Mouse (Mus musculus) intestine, embryonic 14.5 days (tissue): ENCODE data around the gene Rufy3. TPM values are rescaled to one million over a fixed set of nuclear protein-coding genes. Genes with fewer than 3 reads are reported as not detected.

ENCODE experiments used
- ATAC-seq: fragments of 200-750 bp; cut with Nextera tagmentation; replicated peaks from 2 replicates; pipeline ENCODE4 v1.8.0; 2017; ENCODE audit warnings: low read depth, moderate number of reproducible peaks, moderate TSS enrichment, moderate library complexity; ENCODE audit not compliant: low FRiP score, low TSS enrichment
- DNase-seq: peaks from one replicate; pipeline ENCODE4 v3.0.0-alpha.2; 2018; ENCODE audit warnings: low spot score
- H3K27ac ChIP-seq: fragments of 300-500 bp; sonication (generic); 2 replicates; pipeline ENCODE4 v1.5.1; 2014; ENCODE audit warnings: low read depth, mild to moderate bottlenecking, control low read depth
- H3K27me3 ChIP-seq: fragments of 300-500 bp; sonication (generic); replicated peaks from 2 replicates; pipeline ENCODE4 v1.6.1; 2014; ENCODE audit warnings: low read length, control low read depth; ENCODE audit not compliant: control insufficient read depth, insufficient read depth
- H3K36me3 ChIP-seq: fragments of 300-500 bp; sonication (generic); 2 replicates; pipeline ENCODE4 v1.6.1; 2014; ENCODE audit warnings: low read length, control low read depth; ENCODE audit not compliant: control insufficient read depth, insufficient read depth
- H3K4me1 ChIP-seq: fragments of 300-500 bp; sonication (generic); replicated peaks from 2 replicates; pipeline ENCODE4 v1.6.1; 2014; ENCODE audit warnings: low read length, control low read depth, mixed read lengths; ENCODE audit not compliant: control insufficient read depth, insufficient read depth
- H3K4me2 ChIP-seq: fragments of 300-500 bp; sonication (generic); 2 replicates; pipeline ENCODE4 v1.6.1; 2014; ENCODE audit warnings: low read length
- H3K4me3 ChIP-seq: fragments of 300-500 bp; sonication (generic); 2 replicates; pipeline ENCODE4 v1.5.1; 2014; ENCODE audit warnings: low read depth, low read length, control low read depth, mixed read lengths
- H3K9ac ChIP-seq: fragments of 300-500 bp; sonication (generic); 2 replicates; pipeline ENCODE4 v1.6.1; 2014; ENCODE audit warnings: mild to moderate bottlenecking, low read length
- H3K9me3 ChIP-seq: fragments of 300-500 bp; sonication (generic); 2 replicates; pipeline ENCODE4 v1.6.1; 2016; ENCODE audit warnings: low read length, control low read depth; ENCODE audit not compliant: control insufficient read depth
- WGBS: fragments of 180-500 bp; shearing (Covaris S2); extraction: QIAGEN DNeasy Blood & Tissue Kit; methylation state at CpG from one replicate; pipeline ENCODE4 v1.1.7; 2014; 5-methylcytosine and 5-hydroxymethylcytosine counted together
- polyA plus RNA-seq: library from polyadenylated mRNA; unstranded; fragments of >200 nt; fragmentation: Nextera tagmentation; extraction: Ambion mirVana; gene quantifications from 2 replicates; pipeline ENCODE4 v1.2.1, GENCODE M21; 2014

Rufy3 gene
- polyA plus RNA-seq, 1 experiment from 2014 or later, result 23.4 TPM

DNA sequence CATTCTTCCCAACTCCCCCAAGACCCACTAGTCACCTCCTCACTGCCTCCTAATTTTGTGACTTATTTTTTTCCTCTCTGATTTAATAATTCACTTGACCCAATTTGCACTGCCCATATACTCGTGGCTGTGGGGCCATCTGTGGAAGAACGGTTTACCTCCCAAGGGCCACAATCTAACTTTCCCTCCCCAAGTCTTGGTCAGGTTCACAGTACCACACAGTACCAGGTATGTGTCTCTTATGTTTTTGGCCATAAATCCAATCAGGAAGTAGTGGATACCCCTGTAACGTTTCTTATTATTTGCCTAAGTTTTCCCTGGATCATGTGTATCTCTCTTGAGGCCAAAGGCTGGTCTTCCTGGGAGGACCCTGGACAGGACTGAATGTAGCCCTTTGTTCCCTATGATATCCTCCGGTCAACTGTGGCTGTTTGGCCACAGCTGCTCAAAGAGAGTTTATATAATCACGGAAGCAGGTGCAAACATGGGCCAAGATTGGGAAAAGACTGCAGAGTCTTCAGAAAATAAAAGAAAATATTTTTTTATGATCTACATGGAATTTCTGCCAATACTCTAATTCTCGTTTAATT, 126.8 kb downstream of the Rufy3 start:
- ATAC-seq, result no peak
- 58% methylated on average over 6 of the region's 6 CpGs for whole genome bisulfite sequencing
- no peaks in the 10 kb centered on the region for H3K27me3 ChIP-seq

DNA sequence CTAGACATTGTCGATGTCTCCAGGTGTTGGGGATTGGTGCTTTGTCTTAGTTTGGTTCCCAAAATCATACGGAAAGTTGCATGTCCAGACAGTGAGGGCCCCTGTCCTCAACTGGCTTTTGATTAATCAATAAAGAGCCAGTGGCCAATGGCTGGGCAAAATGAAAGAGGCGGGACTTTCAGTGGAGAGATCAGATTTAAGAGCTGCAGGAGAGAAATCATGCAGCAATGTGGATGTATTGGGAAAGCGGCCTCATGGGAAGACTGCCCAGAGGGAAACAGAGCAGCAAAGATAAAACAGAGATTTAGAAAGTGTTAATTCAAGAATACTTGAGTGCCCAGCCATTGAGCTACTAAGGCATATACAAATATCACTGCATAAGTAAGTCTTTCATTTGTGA, 127.7 kb downstream of the Rufy3 start:
- no peaks in the 10 kb centered on the region for H3K27me3 ChIP-seq
- no peak overlapping the region for H3K9ac ChIP-seq
- 0 out of 2 replicates have a peak, but pooled peaks cover 6% of the 10 kb centered on the region for H3K4me1 ChIP-seq
- ATAC-seq (no peak), DNase-seq (no peak)
- WGBS, result 93% methylated on average over 4 of the region's 4 CpGs
- H3K4me3 ChIP-seq, result no peak overlapping the region
- H3K36me3 ChIP-seq, result no peaks in the 10 kb centered on the region
- no peak overlapping the region for H3K4me2 ChIP-seq
- H3K27ac ChIP-seq, result no peak overlapping the region
- no peaks in the 10 kb centered on the region for H3K9me3 ChIP-seq

More for the DNA sequence above, 126.8 kb downstream of the Rufy3 start:
- Histone ChIP-seq H3K4me2 (no peak overlapping the region), H3K9ac (no peak overlapping the region), H3K9me3 (no peaks in the 10 kb centered on the region), H3K4me3 (no peak overlapping the region), H3K36me3 (no peaks in the 10 kb centered on the region), H3K27ac (no peak overlapping the region), H3K4me1 (0 out of 2 replicates have a peak, but pooled peaks cover 6% of the 10 kb centered on the region)
- no peak for DNase-seq

DNA sequence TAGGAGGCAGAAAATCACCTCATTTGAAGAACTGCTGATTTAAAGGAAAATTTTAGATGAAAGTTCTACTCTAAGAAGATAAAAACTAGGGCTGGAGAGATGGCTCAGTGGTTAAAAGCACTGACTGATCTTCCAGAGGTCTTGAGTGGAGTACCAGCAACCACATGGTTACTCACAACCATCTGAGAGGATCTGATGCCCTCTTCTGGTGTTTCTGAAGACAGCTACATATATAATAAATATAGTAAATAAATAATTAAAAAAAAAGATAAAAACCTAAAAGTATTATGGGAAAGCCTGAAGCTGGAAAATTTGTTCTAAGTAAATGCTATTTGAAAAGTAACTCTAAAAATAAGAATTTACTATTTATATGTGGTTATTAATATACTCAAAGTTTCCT, 128.2 kb downstream of the Rufy3 start:
- Histone ChIP-seq H3K36me3 (no peaks in the 10 kb centered on the region), H3K4me2 (no peak overlapping the region), H3K9me3 (no peaks in the 10 kb centered on the region), H3K27ac (no peak overlapping the region), H3K4me1 (0 out of 2 replicates have a peak, but pooled peaks cover 6% of the 10 kb centered on the region), H3K9ac (no peak overlapping the region), H3K27me3 (no peaks in the 10 kb centered on the region), H3K4me3 (no peak overlapping the region)
- no peak for ATAC-seq
- DNase-seq, result no peak

DNA sequence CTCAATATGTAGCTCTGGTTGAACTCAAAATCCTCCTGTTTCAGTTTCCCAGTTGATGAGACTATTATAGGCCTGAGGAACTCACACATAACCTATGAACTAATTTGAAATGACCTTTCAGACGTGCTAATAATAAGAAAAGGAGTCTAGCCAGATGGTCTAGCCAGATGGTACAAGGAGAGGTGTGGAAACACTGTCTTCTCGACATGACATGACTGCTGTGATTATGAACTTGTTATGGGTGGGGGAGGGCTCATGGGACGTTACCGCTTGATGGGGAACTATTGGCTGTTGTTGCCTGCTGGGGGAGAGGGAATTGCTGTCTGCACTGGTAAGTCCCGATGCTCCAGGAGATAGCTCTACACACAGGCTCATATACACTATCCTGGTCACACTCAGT, 132.5 kb downstream of the Rufy3 start:
- 84% methylated on average over 5 of the region's 5 CpGs for WGBS
- no peaks in the 10 kb centered on the region for H3K9me3 ChIP-seq

DNA sequence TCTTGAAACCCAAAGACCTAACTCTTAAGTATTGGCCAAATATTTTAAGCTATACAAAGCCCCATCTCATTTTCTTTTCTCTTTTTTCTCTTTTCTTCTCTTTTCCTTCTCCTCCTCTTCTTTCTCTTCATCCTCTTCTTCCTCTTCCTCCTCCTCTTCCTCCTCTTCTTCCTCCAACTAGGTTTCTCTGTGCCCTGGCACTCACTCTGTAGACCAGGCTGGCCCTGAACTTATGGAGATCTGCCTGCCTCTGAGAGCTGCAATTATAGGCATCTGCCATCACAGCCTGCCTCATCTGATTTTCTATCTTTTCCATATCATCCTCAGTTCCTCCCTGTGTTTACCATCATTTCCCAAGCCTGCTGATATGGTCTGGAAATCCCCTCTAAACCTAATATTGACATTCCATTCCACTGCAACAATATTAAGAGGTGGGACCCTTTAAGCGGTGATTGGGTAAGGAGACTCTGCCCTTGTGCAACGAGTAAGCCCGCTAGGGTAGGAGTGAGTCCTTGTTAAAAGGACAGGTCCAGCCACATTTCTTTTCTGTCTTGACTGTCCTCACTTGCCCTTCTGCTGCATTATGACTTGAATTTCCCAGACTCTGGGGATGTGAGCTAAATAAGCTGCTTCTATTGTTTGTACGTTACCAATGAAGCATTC, 134.5 kb downstream of the Rufy3 start:
- Histone ChIP-seq H3K4me2 (no peak overlapping the region), H3K27me3 (no peaks in the 10 kb centered on the region), H3K36me3 (no peaks in the 10 kb centered on the region), H3K4me3 (no peak overlapping the region), H3K27ac (no peak overlapping the region), H3K9me3 (no peaks in the 10 kb centered on the region), H3K9ac (no peak overlapping the region), H3K4me1 (no peaks in the 10 kb centered on the region)
- 68% methylated on average over 4 of the region's 4 CpGs for WGBS
- ATAC-seq (no peak), DNase-seq (no peak)

More for the DNA sequence above, 132.5 kb downstream of the Rufy3 start:
- H3K4me3 ChIP-seq, result no peak overlapping the region
- no peaks in the 10 kb centered on the region for H3K27me3 ChIP-seq
- no peak overlapping the region for H3K9ac ChIP-seq
- no peaks in the 10 kb centered on the region for H3K4me1 ChIP-seq
- H3K4me2 ChIP-seq, result no peak overlapping the region
- DNase-seq, result no peak
- H3K36me3 ChIP-seq, result no peaks in the 10 kb centered on the region
- H3K27ac ChIP-seq, result no peak overlapping the region
- no peak for ATAC-seq

Other genes with a start within 250 kb of the Rufy3 start
- gene Prol1, start 247.7 kb upstream of the Rufy3 start, polyA plus RNA-seq, result not detected in 2 replicates
- not detected in 2 replicates for gene Amtn, start 188.9 kb upstream of the Rufy3 start, polyA plus RNA-seq
- gene Ambn, start 109.0 kb upstream of the Rufy3 start, polyA plus RNA-seq, result not detected in 2 replicates
- not detected in 2 replicates for gene Enam, start 77.1 kb upstream of the Rufy3 start, polyA plus RNA-seq
- gene Jchain, start 37.1 kb upstream of the Rufy3 start, polyA plus RNA-seq, result 0.17 TPM in 1 of 2 replicates, not detected in the other
- gene Utp3, start 10.6 kb upstream of the Rufy3 start, polyA plus RNA-seq, result 63.6 and 63.9 TPM in 2 replicates
- 58.5 and 59.5 TPM in 2 replicates for gene Grsf1, start 111.1 kb downstream of the Rufy3 start, polyA plus RNA-seq
- 14.7 and 16.9 TPM in 2 replicates for gene Mob1b, start 155.8 kb downstream of the Rufy3 start, polyA plus RNA-seq
- 49.6 and 52.3 TPM in 2 replicates for gene Dck, start 200.0 kb downstream of the Rufy3 start, polyA plus RNA-seq